Mouse (Mus musculus): Measurements from ENCODE around the gene Zdbf2. TPM values are rescaled to one million over a fixed set of nuclear protein-coding genes. Genes with fewer than 3 reads are reported as not detected.
"Not testable (repeated sequence)": the region's sequence is repeated elsewhere in the genome, so short reads cannot be mapped to it uniquely, and the experiment has no call there.

The Zdbf2 gene
- polyA plus RNA-seq, 1 experiment from 2014 or later, result 10.8 TPM

DNA sequence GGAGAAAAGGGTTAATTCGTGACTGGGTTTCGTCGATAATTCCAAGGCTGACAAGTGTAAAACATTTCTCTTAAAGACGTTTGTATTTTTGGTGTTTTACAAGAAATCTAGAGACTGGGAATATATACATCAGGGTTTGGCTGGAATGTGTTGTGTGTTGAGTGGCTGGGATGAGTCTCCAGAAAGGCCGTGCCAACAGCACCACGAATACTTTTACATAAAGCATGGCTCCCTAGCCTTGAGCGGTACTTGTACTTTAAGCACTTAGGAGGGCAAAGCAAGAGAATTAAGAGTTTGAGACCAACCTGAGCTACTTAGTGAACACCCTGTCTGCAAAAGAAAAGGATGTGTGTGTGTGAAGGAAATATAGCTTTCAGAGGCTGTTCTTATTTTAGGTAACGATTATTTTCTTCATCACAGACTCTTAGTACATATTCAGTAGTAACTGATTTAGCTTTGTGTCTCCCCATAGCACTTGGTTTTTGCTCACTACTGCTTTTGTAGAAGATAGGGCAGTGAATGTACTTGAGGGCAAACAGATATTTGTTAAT is 865 bp upstream of the Zdbf2 start:
- Histone ChIP-seq H3K4me3 (ENCODE audit: low read depth, low read length) (no peak overlapping the region), H3K9me3 (ENCODE audit: control insufficient read depth, low read length) (no peaks in the 10 kb centered on the region), H3K27ac (ENCODE audit: low read depth, low read length) (no peak overlapping the region), H3K9ac (ENCODE audit: low read length) (no peak overlapping the region), H3K4me1 (ENCODE audit: control insufficient read depth, insufficient read depth, low read length) (no peaks in the 10 kb centered on the region), H3K36me3 (ENCODE audit: control insufficient read depth, insufficient read depth, low read length) (no peaks in the 10 kb centered on the region), H3K4me2 (ENCODE audit: low read depth) (peak overlapping the region; percentile 49; the same call in 1 of the 2 replicates), H3K27me3 (ENCODE audit: control insufficient read depth, insufficient read depth, low read length) (peaks cover 74% of the 10 kb centered on the region)
- ATAC-seq (ENCODE audit: insufficient read depth, low FRiP score, low TSS enrichment), result no peak
- no peak for DNase-seq (ENCODE audit: low spot score)
- 39% methylated on average over 8 of the region's 8 CpGs for WGBS

DNA sequence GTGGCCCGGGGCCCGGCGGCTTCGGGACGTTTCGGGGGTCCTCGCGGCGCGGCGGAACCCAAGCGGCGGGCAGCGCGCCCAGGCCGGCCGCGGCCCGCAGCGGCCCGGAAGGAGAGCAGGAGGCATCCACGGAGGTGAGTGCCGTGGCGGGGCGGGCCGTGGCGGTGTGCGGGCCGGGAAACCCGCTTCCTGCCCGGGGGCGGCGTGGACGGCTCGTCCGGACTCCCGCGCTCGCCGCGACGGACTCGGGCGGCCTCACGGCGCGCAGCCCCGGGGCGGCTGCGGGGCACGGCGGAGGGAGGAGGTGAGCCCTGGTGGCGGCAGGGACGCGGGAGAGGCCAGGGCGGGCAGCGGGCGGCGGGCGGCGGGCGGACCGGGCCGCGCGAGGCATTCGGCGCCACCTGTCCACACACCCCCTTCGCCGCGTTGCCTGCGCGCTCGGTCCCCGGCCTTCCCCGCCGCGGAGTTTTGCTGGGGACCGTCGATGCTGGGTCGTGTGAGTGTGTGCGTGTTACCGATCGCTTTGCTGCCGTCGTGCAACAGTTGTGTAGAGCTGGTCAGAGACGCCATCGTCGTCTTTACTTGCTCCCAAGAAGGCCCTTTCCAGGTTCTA is 380 bp downstream of the Zdbf2 start:
- DNase-seq (ENCODE audit: low spot score), result peak; percentile 46
- no peaks in the 10 kb centered on the region for H3K36me3 ChIP-seq (ENCODE audit: control insufficient read depth, insufficient read depth, low read length)
- peak; percentile 20; the same call in 1 of the 2 replicates for ATAC-seq (ENCODE audit: insufficient read depth, low FRiP score, low TSS enrichment)
- WGBS, result under 1% methylated on average over 42 of the region's 89 CpGs
- H3K4me1 ChIP-seq (ENCODE audit: control insufficient read depth, insufficient read depth, low read length), result no peaks in the 10 kb centered on the region
- peak overlapping the region; percentile 63; the same call in 1 of the 2 replicates for H3K27ac ChIP-seq (ENCODE audit: low read depth, low read length)
- H3K4me2 ChIP-seq (ENCODE audit: low read depth), result peak overlapping the region; percentile 49
- peaks cover 74% of the 10 kb centered on the region for H3K27me3 ChIP-seq (ENCODE audit: control insufficient read depth, insufficient read depth, low read length)
- H3K9ac ChIP-seq (ENCODE audit: low read length), result peak overlapping the region; percentile 72
- peak overlapping the region; percentile 52 for H3K4me3 ChIP-seq (ENCODE audit: low read depth, low read length)
- no peaks in the 10 kb centered on the region for H3K9me3 ChIP-seq (ENCODE audit: control insufficient read depth, low read length)

DNA sequence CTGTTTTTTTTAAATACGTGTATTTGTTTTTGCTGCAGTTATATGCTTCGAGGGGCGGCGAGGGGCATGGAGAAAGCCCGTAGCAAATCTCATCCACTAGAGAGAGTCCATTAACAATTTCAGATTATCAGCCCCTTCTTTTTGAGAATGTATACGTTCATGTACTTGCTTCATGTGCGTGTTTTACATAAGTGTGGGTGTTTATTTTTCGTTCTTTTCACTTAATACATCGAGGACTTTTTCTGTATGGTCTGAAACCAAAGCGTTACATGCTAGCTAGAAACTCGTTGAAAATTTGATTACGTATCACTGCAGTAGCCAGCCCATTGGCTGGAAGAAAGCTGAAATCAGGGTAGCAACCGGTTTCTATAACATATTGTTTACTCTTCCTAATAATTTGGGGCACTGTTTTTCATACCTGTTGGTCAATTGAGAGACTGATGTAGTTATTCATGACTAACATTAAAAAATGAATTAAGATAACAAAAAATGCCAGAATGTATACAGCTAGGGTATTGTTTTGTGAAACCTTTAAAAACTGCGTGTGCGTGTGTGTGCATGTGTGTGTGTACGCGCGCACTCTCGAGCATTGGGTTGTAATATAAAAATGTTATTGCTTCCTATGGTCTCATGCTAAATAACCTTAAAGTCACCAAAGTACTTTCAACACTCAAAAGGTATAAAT is 1.1 kb downstream of the Zdbf2 start:
- Histone ChIP-seq H3K9ac (ENCODE audit: low read length) (peak overlapping the region; percentile 72), H3K27ac (ENCODE audit: low read depth, low read length) (no peak overlapping the region), H3K36me3 (ENCODE audit: control insufficient read depth, insufficient read depth, low read length) (no peaks in the 10 kb centered on the region), H3K4me2 (ENCODE audit: low read depth) (peak overlapping the region; percentile 49), H3K4me1 (ENCODE audit: control insufficient read depth, insufficient read depth, low read length) (no peaks in the 10 kb centered on the region), H3K9me3 (ENCODE audit: control insufficient read depth, low read length) (no peaks in the 10 kb centered on the region), H3K4me3 (ENCODE audit: low read depth, low read length) (peak overlapping the region; percentile 52), H3K27me3 (ENCODE audit: control insufficient read depth, insufficient read depth, low read length) (peaks cover 71% of the 10 kb centered on the region)
- 7% methylated on average over 19 of the region's 19 CpGs for WGBS
- no peak for ATAC-seq (ENCODE audit: insufficient read depth, low FRiP score, low TSS enrichment)
- DNase-seq (ENCODE audit: low spot score), result no peak

DNA sequence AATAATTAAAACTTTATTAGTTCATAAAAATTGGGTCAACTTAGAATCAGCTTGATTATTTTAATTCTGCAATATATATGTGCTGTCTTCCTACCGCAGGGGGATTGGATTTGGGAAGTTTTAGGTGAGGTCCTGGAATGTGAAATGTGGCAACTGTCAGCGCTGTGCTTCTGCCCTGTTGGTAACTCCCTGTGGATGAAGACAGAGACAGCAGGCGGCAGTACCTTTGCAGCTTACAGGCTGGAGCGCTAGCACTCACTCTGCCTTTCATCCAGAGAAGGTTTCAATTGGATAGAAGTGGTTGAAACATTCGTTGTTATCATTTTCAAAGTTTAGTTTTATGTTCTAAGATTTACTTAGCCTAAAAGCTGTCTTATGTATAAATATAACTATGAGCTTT is 5.0 kb downstream of the Zdbf2 start:
- Histone ChIP-seq H3K36me3 (ENCODE audit: control insufficient read depth, insufficient read depth, low read length) (no peaks in the 10 kb centered on the region), H3K9ac (ENCODE audit: low read length) (no peak overlapping the region), H3K9me3 (ENCODE audit: control insufficient read depth, low read length) (no peaks in the 10 kb centered on the region), H3K4me3 (ENCODE audit: low read depth, low read length) (no peak overlapping the region), H3K4me1 (ENCODE audit: control insufficient read depth, insufficient read depth, low read length) (no peaks in the 10 kb centered on the region), H3K27ac (ENCODE audit: low read depth, low read length) (no peak overlapping the region), H3K27me3 (ENCODE audit: control insufficient read depth, insufficient read depth, low read length) (peaks cover 42% of the 10 kb centered on the region), H3K4me2 (ENCODE audit: low read depth) (no peak overlapping the region)
- WGBS, result 29% methylated on average over 5 of the region's 5 CpGs
- DNase-seq (ENCODE audit: low spot score) (no peak), ATAC-seq (ENCODE audit: insufficient read depth, low FRiP score, low TSS enrichment) (no peak)

DNA sequence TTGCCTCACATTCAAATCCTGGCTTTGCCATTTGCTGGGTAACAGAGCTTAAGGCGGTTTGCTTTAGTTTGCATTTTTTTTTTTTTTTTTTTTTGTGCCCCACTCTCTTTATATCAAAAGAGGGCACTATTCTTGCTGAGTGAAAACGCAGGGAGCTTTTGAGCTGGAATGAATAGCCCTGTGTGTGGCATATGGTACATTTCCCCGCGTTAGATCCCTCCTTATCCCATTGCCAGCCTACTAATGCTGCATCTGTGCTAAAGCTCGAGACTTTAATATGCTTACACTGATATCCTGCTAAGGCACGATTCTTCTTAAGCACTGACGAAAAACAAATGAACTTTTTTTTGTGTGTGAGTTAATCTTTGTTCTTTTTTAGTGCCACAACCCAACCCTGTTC is 20.9 kb downstream of the Zdbf2 start:
- Histone ChIP-seq H3K27me3 (ENCODE audit: control insufficient read depth, insufficient read depth, low read length) (no peaks in the 10 kb centered on the region), H3K4me3 (ENCODE audit: low read depth, low read length) (no peak overlapping the region), H3K9ac (ENCODE audit: low read length) (no peak overlapping the region), H3K27ac (ENCODE audit: low read depth, low read length) (no peak overlapping the region), H3K4me1 (ENCODE audit: control insufficient read depth, insufficient read depth, low read length) (no peaks in the 10 kb centered on the region), H3K9me3 (ENCODE audit: control insufficient read depth, low read length) (no peaks in the 10 kb centered on the region), H3K36me3 (ENCODE audit: control insufficient read depth, insufficient read depth, low read length) (no peaks in the 10 kb centered on the region), H3K4me2 (ENCODE audit: low read depth) (no peak overlapping the region)
- ATAC-seq (ENCODE audit: insufficient read depth, low FRiP score, low TSS enrichment) (no peak), DNase-seq (ENCODE audit: low spot score) (no peak)
- 48% methylated on average over 7 of the region's 7 CpGs for WGBS

DNA sequence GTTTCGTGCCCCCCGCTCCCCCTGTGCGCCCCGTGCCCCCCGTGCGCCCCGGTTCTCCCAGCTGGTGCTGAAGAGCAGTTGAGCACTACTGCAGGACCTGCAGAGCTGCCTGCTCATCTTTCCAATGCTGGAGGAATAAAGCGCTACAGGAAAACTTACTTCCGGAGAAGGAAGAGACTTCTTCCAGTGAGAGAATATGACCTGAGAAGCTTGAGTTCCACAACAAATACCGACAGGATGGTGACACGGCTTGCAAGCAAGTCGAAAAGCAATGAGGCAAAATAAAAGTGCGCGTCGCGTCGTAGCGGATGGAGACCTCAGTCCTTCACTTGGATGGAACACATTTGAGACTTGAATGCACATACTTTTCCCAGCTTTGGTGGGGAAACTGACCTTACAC is 36.6 kb downstream of the Zdbf2 start:
- no peak for DNase-seq (ENCODE audit: low spot score)
- Histone ChIP-seq H3K36me3 (ENCODE audit: control insufficient read depth, insufficient read depth, low read length) (no peaks in the 10 kb centered on the region; the same call in 1 of the 2 replicates), H3K4me2 (ENCODE audit: low read depth) (peak overlapping the region; percentile 58), H3K27ac (ENCODE audit: low read depth, low read length) (no peak overlapping the region), H3K4me3 (ENCODE audit: low read depth, low read length) (peak overlapping the region; percentile 30), H3K4me1 (ENCODE audit: control insufficient read depth, insufficient read depth, low read length) (no peaks in the 10 kb centered on the region), H3K9me3 (ENCODE audit: control insufficient read depth, low read length) (no peaks in the 10 kb centered on the region), H3K27me3 (ENCODE audit: control insufficient read depth, insufficient read depth, low read length) (0 out of 2 replicates have a peak, but pooled peaks cover 7% of the 10 kb centered on the region), H3K9ac (ENCODE audit: low read length) (no peak overlapping the region)
- WGBS, result 53% methylated on average over 13 of the region's 18 CpGs
- ATAC-seq (ENCODE audit: insufficient read depth, low FRiP score, low TSS enrichment), result no peak

DNA sequence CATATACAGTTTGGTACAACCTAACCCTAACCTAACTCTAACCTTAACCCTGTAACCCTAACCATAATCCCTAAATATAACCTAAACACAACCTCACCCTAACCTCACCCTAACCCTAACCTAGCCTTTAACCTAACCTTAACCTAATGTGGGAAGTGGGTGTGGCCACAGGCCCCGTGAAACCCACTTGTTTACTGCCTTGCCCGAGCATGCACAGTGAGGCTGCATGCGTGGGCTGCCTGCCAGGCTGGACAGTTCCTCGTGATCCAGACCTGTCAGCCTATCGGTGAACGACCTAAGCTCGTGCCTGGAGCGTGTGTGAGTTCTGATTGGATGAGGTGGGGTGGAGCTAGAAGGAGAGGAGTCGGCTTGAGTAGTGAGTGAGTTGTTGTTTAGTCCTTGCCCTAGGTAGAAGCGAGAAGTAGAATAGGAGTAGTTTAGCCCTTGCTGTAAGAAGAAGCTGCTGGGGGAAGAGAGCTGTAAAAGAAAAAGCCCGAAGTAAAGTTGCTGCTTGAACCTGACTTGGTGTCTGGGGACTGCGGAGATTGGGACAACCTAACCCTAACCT is 50.6 kb downstream of the Zdbf2 start:
- not testable (repeated sequence) for ATAC-seq (ENCODE audit: insufficient read depth, low FRiP score, low TSS enrichment); H3K27me3 ChIP-seq (ENCODE audit: control insufficient read depth, insufficient read depth, low read length); H3K4me3 ChIP-seq (ENCODE audit: low read depth, low read length); H3K9me3 ChIP-seq (ENCODE audit: control insufficient read depth, low read length); H3K27ac ChIP-seq (ENCODE audit: low read depth, low read length); H3K4me2 ChIP-seq (ENCODE audit: low read depth); H3K36me3 ChIP-seq (ENCODE audit: control insufficient read depth, insufficient read depth, low read length); H3K9ac ChIP-seq (ENCODE audit: low read length); H3K4me1 ChIP-seq (ENCODE audit: control insufficient read depth, insufficient read depth, low read length); DNase-seq (ENCODE audit: low spot score)
- WGBS, result 57% methylated on average over 12 of the region's 12 CpGs
